Mouse (Mus musculus) layer of hippocampus, postnatal 10 days (tissue): Measurements from ENCODE around the gene Trim50. TPM values are rescaled to one million over a fixed set of nuclear protein-coding genes. Genes with fewer than 3 reads are reported as not detected.
"Not testable (repeated sequence)": the region's sequence is repeated elsewhere in the genome, so short reads cannot be mapped to it uniquely, and the experiment has no call there.

Source experiments
- DNase-seq, 2 experiments: peaks; one replicate each; pipeline ENCODE4 v3.0.0; 2021; ENCODE audit warnings: low spot score in 2 of 2
- total RNA-seq, 2 experiments: library from RNA; stranded (reverse); gene quantifications; 2 replicates each; pipeline ENCODE4 v1.2.3; 2021

Gene Trim50
- total RNA-seq, 2 experiments from 2014 or later, result 0.22 TPM; not detected in 1

DNA sequence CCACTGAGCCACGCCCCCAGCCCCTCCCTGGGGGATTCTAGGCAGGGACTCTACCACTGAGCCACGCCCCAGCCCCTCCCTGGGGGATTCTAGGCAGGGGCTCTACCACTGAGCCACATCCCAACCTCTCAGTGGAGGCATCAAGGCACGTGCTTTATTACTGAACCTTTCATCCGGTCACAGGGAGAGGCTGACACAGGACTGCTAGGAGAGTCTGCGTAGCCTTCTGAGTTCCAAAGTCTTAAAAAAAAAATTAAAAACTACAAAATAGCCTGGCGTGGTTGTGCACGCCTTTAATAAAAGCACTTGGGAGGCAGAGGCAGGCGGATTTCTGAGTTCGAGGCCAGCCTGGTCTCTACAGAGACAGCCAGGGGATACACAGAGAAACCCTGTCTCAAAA, 16.1 kb downstream of the Trim50 start:
- not testable (repeated sequence) for DNase-seq

DNA sequence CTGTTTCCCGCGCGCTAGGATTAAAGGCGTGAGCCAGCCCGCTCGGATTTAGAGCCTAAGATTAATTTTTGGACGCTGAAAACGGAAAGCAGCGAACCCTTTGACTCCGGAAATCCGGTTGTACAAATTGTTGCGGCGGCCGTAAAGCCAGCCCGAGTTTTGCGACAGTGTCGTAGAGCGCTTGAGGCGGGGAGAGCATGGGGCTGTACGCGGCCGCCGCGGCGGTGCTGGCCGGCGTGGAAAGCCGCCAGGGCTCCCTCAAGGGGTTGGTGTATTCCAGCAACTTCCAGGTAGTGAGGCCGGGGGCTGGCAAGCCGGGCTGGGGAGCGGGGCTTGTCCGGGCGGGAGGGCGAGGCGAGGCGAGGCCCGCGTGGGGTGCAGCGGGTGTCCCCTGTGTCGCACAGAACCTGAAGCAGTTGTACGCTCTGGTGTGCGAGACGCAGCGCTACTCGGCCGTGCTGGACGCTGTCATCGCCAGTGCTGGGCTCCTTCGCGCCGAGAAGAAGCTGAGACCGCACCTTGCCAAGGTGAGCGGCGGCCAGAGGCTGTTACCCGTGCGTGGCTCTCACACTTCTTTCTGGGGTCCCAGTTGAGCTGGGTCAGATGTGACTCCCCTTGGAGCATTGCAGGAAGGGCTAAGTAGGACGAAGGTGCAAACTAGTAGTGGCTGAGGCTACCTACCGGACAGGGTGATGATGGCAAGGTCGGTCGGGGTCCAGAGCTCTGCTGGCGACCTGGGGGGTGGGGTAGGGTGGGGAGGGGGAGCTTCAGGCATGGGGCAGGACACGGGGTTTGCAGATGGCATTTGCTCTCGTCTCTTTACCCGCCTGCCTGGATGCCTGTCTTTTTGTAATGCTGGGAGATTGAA, 16.9 kb downstream of the Trim50 start, which contains the start of gene Nsun5:
Gene Nsun5 (plus strand): TSS at position 167 of the 868 bp plus-strand sequence.
- DNase-seq, result peak; percentile 97 to 98

DNA sequence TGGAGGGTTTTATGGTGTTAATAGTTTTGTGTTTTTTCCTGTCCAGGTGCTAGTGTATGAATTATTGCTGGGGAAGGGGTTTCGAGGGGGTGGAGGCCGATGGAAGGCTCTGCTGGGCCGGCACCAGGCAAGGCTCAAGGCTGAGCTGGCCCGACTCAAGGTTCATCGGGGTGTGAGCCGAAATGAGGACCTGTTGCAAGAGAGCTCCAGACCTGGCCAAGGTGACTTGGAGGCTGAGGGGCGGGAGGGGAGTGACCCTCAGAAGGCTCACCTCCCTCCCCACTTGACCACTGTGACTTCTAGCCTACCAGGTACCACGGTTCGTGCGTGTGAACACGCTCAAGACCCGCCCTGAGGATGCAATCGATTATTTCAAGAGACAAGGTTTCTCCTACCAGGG, 18.1 kb downstream of the Trim50 start:
- DNase-seq, result no peak

DNA sequence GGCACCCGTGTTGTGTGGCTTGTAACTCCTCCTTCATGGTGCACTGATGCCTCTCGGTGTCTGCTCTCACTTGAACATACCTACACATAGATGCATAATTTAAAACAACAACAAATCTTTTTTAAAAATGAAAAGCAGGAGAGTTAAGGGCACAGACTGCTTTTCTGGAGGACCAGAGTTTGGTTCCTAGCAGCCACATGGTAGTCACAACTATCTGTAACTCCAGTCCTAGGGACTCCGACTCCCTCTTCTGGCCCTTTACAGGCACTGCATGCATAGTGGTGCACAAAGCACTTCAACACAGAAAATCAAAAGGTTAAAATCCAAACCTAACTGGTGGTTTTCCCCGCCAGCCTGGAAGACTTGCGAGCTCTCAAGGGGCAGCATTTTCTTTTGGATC, 20.5 kb downstream of the Trim50 start:
- DNase-seq, result no peak

DNA sequence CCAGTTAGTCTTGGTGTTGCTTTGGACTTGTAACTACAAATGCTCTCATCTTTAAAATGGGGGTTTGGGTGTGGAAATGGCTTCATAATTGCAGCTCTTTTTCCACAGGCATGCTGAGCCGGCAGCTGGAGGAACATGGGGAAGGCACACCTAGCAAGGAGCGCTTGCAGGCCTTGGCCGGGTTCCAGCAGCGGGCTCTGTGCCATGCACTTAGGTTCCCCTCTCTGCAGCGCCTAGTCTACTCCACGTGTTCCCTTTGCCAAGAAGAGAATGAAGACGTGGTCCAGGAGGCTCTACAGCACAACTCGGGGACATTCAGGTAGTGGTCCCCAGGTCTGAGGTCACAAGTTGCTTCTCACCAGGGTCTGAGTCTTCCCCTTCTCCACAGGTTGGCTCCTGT, 22.1 kb downstream of the Trim50 start:
- DNase-seq, result no peak

DNA sequence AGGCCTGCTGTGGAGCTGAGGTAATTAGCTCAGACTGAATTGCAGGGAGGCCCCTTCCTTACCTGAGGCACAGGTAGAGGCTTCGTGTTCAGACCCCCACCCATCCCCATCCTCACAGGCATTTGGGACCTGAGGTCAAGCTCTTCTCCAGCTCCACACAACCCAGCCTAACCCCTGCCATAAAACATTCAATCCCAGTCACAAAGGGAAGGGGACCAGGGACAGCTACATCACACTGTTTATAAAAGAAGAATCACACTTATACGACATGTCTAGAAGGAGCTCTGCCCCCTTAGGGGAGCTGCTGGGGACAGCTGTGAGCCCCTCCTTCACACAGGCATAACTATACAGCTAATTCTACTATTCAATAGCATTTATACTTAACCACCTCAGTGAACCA, 23.2 kb downstream of the Trim50 start:
- DNase-seq, result no peak

DNA sequence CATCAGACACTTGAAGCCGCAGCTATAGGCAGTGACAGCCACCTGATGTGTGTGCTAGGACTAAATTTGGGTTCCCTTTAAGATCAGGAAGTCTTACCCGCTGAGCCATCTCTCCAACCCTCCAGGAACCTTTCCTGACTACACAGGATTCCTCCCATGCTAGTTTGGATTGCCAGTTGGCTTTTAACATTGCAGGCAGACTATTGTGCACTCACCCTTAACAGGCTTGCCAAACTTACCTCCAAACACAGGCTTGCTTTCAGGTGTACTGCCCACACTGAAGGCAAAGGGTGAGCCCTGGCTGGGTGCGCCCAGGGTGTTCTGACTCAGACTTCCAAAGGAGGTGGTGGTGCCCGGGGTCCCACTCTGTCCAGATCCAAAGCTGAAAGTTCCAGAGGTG, 27.6 kb downstream of the Trim50 start:
- DNase-seq, result no peak

DNA sequence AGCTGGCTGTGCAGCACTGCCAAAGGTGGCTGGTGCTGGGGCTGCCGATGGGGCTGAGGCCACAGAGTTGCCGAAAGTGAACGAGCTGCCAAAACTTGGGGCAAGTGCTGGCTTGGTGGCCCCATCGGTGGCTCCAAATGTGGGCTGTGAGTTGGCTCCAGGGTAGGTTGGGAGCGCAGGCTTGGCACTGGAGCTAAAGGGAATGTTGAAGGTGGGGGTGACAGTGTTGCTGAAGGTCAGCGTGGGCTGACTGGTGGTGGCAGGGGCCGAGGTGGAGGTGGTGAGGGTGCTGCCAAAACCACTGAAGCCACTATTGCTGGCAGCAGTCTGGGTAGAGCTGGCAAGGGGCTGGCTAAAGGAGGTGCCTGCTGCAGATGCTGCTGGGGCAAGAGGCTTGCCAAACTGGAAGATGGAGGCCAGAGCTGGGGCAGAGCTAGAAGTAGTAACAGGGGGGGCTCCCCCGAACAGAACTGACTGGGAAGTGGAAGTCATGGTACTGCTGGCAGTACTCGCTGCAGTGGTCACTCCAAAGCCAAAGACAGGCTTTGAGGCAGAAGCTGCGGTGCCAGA, 28.3 kb downstream of the Trim50 start:
- DNase-seq, result peak in 1 of 2 experiments; percentile 37

DNA sequence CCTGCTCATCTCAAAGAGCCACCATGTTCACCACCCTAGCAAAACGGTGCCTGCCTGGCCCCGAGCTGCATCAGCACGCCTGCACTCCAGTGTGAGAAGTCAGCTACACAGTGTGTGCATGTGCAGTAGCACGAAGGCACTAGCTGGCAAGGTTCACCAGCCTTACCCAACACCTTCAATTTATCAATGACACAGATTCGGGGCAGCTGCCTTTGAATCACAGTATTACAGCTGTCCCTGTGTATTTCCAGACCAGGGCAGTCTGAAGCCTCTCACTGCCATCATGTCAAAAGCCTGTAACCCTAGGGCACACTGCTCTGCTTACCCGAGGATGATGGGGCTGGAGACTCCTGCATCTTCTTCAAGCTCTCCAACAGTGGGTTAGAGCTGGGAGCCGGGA, 29.7 kb downstream of the Trim50 start:
- DNase-seq, result no peak

DNA sequence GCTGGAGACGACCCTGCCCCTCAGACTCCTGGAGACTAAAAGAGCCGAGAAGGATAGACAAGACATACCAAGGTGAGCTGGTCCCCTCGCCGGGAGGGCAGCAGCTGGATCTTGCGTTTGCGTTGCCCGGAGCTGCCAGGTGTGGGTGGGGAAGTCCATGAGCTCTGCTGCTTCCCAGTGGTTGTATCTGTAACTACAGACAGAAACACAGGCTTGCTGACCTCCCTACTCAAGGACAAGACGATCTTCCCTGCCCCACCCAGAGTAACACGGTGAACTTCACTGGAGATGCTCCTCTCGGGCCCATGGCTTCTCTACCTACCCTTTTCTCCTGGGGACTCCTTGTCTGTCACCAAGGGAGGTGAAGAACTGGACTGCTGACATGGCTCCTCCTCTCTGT, 30.7 kb downstream of the Trim50 start:
- no peak for DNase-seq

DNA sequence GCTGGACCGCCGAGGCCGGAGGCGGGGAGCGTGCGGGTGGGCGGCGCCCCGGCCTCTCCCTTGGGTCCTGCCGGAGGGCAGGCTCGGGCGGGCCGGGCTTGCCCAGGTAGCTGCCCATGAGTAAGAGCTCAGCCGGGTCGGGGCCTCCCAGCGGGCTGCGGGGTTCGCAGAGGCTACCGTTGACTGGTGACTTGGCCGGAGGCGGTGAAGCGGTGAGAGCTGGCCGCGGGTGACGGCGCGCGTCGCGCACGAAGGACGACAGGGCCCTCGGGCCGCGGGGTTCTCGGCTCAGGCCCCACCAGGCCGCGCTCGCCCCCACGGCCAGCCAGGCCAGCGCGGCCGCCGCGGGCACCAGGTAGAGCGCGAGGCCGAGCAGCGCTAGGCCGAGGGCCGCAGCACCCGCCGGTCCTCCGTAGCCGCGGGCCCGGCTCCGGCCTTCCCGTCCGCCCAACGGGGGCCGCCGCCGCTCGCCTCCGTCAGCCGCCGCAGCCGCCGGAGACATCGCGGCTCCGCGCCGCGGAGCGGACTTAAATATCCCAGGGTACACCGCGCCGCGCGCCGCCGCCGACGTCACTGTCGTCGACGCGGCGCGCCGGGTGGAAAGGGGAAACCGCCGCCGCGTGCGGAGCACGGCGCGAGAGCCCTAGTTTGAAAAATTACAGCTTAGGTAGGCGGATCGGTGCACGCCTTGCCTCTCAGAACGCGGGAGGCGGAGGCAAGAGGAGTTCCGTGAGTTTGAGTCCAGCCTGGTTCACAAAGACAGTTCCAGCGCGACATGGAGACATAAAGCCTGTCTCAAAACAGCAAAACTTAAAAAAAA, 41.1 kb downstream of the Trim50 start, which contains the start of gene Pom121:
Gene Pom121 (minus strand): TSS at position 543 of the 820 bp plus-strand sequence.
- DNase-seq, result peak; percentile 78 to 84

DNA sequence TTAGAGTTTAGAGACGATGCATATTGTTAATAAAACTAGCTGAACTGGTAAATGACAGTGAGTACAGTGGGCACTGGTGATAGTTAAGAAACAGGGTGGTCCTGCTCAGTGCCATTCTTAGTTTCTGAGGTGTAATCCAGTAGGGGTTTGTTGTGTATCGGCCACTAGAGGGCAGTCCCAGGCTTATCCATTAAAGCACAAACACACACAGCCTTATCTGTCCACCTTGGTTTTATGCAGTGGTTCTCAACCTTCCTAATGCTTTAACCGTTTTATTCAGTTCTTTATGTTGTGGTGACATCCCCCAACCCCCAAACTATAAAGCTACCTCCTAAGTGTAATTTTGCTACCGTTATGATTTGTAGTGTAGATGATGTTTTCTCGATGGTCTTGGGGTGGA, 42.7 kb downstream of the Trim50 start:
- peak in 1 of 2 experiments; percentile 50 for DNase-seq

DNA sequence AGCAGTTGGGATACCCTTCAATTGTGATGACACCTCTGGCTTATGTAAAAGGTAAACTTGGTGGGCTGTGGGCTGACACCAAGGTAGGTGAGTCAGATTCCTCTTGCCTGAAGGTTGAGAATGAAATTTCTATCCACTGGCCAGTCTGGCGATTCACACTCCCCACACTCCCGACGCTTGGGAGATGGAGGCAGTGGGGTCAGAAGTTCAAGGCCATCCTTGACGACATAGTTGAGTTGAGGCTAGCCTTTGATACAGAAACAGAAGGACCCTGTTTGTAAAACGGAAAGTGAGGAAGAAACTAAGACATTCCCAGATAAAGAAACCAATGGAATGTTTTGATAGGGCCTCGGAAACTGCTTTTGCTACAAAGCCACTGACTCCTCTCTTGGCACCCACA, 46.3 kb downstream of the Trim50 start:
- no peak for DNase-seq

DNA sequence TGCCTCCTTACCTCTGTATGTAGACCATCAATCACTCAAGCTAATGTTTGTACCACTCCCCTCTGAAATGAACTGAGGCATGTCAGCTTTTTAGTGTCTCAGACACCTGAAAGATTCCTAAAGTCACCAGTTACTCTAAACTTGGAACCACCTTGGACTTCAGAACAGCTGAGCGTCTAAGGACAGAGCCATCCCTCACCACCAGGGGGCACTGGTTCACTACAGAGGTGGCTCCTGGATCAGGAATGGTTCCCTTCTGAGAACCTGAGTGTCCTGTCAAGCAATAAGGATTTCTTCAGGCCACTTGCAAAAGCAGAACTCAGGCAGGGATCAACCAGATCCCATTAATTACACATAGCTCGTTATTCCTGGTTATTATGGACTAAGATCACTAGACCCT, 47.1 kb downstream of the Trim50 start:
- DNase-seq, result peak; percentile 83 to 87

DNA sequence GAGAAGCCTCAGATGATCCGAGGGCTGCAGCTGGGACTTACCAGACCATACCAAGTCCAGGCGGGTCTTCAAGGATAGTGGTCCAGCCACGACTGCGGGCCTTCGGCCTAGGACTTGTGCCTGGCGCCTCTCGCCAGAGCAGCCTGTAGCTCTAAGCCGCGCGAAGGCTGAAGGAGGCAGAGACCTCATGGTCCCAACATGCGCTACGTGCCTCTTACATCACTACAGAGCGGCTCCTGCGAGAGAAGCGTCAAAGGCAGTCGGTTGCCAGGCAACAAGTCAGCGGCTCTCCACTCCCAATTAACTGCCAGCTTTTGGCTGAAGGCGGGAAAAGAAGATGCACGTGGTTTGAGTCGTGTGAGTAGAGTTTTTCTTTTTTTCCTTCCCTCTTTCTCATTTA, 51.5 kb downstream of the Trim50 start:
- peak; percentile 38 to 47 for DNase-seq

DNA sequence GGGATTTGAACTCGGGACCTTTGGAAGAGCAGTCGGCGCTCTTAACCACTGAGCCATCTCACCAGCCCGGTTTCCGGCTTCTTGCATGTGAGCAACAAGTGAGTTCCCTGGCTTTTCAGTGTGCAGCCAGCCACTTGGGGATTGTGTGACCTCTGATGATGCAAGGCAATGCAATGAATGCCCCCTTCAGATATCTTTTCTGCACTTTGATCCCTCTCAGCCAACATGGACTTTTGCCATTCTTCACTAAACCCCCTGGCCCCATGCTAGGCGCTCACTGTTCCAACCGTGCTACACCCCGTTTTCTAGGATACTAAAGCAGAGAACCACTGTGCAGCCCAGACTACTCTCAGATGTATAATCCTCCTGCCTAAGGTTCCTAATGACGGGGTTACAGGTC, 52.3 kb downstream of the Trim50 start:
- no peak for DNase-seq

DNA sequence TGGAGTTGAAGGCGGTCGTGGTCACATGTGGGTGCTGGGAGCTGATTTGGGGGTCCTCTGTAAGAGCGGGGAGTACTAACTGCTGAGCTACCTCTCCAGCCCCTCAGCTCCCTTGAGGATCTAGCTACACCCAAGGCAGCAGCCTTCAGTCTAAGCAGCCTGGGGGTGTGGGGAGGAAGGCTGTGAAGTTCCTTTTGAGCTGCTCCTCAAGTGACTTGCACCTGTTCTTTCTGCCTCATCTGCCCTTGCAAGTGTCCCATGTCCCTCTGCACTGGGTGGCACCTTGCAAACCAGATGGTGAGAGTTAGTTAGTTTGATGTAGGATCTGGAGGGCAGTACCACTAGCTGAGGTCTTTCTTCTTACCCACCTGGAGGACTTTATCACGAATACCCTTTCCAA, 55.0 kb downstream of the Trim50 start:
- DNase-seq, result no peak

DNA sequence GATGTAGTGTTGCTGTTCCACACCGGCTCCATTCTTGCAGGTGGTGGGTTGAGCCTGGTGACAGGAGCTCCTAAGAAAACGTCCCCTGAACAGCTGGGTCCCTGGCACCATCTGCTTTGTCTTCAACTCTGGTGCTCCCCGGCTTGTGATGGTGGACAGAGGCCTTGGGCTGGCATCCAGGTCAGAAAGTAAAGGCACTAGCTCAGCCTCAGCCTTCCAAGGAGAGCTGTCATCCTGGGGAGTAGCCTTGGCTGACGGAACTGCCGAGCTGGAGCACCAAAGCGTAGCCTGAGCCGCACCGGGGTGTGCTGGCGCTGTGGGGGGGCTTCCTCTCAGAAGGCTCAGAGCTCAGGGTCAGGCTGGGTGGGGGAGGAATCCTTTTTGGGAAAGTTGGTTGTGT, 57.2 kb downstream of the Trim50 start:
- DNase-seq, result no peak
